Mouse (Mus musculus): ENCODE data around the gene Tm9sf4. TPM values are rescaled to one million over a fixed set of nuclear protein-coding genes. Genes with fewer than 3 reads are reported as not detected.

Gene Tm9sf4
- total RNA-seq (2022): 100 to 1,000 TPM in 3 of 4 experiments, 10 to 100 TPM in 1; 93.5 to 116 (median 103) TPM

DNA sequence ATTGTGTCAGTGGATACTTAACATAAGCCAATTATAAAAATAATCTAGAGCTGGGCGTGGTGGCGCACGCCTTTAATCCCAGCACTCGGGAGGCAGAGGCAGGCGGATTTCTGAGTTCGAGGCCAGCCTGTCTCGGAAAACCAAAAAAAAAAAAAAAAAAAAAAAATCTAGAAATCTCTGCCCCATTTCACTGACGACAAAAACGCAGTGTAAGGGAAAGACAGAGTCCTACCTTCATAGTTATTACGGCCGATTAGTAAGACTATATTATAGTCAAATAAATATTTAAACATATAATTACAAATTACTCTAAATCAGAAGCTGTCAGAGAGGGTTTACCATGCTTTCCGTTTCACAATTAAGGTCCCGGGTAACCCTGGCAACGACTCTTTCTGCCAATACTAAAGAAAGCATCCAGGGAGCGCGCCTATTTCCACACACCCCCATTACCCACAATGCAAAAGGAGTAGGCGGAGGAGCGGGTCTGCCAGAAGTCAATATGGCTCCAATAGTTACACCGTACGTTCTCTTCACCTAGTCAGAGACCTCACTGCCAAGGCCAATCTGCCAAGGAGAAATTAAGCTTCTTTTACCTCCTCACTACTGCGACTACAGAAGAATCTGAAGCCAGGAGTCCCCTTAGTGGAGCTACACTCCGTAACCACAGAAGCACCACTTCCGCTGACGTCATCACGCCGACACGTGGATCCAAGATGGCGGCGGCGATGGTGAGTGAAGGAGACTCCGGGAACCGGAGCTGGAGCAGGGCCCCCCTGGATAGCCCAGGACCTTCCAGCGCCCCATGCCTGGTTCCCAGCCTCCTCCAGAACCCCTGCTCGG lies at the start of gene Tm9sf4:
Tm9sf4 (plus strand) TSS at position 460 of the 840 bp plus-strand sequence.
- DNase-seq (ENCODE audit: low spot score in 2 of 2): peak; percentile 92 to 95

DNA sequence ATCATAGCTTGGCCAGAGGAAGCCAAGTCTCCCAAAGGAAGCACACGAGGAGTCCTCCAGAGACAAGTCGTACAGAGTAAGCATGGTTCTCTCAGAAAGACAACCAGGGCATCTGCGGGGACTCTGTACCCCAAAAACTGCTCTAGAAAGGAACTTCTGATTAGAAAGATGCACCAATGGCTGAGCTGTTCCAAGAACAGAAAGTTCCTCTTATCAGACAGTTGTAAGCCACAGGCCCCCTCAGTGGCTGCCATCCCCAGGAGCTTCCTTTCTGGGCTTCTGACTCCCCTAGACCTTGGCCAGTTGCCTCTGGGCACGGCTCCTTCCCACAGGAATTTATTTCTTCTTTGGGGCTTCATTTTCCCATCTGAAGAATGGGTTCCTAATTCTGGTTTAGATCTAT lies 45.4 kb upstream of the Tm9sf4 start:
- DNase-seq (ENCODE audit: low spot score in 2 of 2): no peak

DNA sequence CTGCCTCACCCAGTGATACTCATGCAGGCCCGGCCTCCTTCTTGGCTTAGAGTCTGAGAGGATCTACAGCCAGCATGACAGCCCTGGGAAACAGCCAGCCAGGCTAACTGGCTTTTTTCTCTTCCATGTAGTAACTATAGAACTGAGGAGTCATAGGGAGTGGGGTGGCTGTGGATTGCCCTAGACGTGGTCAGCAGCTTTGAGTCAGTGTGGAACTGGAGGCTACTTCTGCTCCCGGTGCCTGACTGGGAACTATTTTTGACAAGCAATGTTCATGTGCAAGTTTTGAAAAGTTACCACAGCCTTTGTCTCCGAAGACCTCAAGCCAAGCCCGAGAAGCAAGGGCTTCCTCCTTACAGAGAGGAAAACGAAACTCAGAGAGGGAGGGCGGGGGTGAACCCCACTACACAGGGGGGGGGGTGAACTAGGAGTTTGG lies 44.0 kb upstream of the Tm9sf4 start:
- DNase-seq (ENCODE audit: low spot score in 2 of 2): no peak

DNA sequence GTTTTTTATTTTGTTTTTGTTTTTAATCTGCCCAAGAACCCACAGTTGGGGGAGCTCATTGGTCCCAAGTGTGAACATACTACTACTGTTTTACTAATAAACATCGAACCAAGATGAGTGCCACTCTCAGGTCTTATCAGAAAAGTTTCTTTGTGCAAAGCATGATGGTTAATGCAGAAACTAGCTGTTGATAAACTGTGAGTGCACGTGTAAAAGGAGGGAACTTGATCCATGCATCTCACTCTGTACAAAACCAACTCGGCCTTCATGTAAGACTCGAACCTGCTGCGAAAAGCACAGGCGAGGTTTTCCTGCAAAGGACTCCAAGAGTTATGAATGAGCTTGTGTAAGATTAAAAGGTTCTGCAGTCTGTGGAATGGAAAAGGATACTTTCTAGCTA lies 41.6 kb upstream of the Tm9sf4 start:
- DNase-seq (ENCODE audit: low spot score in 2 of 2): no peak

DNA sequence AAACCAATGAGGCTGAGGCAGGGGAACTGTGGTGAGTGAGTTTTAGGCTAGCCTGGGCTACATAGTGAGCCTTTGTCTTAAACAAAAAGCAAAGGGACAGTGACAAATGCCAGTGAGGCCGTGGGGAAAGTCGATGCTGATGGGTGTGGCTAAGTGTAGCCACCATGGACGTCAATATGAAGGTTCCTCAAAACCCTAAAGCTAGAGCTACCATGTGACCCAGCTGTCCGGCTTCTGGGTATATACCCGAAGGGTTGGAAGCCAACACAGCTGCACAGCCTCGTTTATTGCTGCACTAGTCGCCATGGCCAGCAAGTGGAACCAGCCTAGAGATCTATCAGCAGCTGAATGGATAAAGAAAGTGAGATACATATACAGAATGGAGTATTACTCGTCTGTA lies 41.0 kb upstream of the Tm9sf4 start:
- no peak for DNase-seq (ENCODE audit: low spot score in 2 of 2)

DNA sequence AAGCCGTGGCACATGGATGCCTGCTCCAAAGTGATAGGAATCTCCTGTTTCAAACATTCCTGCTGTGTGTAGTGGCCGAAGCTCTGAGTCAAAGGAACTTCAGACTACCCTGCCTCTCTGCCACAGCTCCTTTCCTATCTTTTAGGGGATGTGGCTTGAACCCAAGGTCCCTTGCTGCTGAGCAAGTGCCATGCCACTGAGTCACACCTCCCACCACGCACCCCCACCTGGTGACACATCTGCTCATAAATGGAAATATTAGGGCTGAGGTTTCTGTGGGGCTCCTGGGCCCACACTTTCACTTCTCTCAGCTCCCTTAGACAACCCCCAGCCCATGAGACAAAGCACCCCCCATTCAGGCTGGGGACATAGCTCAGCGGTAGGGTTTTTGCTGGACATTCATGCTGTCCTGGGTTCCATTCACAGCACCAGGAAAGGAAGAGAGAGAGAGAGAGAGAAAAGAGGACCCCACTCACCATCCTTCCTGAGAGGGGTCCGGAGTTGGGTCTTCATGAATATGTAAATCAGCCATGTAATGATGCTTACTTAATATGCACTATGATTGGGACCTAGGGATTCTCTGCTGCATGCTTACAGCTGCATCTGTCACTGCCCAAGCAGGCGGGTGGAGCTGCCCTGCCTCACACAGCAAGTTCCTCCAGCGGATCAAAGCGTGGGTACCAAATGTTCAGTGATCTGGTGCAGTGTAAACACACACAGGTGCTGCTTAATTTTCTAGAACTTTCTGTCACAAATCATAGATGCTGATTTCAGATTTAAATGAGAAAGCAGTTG lies 39.1 kb upstream of the Tm9sf4 start:
- no peak for DNase-seq (ENCODE audit: low spot score in 2 of 2)

DNA sequence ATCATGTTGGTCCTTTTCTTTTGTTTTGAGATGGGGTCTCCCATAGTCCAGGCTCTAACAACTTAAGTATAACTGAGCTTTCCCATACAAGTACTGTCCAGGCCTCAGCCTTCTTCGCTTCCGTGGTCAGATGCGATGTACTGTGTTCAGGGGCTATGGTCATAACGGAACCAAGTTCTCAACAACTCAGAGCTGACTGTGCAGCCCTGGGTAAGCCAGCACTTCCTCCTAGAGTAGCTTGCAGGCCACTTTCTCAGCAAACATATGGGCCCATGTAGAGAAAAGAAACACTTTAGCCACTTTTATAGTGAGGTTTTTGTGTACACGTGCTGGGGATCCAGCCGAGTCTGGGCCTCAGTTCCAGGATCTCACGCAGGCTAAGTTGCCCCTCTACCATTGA lies 38.4 kb upstream of the Tm9sf4 start:
- no peak for DNase-seq (ENCODE audit: low spot score in 2 of 2)

DNA sequence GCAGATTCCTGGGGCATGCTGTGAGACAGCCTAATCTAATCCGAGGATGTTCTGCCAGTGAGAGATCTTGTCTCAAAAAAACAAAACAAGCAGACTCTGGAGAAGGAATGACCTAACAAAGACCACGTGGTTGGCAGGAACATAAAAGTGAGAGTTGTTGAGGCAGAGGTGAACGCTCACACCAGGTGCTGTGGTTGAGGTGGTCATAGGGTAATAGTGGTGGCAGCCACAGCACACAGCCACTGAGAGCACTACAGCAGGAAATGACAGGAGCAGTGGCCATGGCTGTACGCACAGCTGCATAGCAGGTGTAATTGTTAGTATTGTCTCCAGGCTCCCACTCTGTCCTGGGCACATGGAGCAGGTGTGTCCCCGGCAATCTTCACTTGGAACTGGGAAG lies 35.2 kb upstream of the Tm9sf4 start:
- DNase-seq (ENCODE audit: low spot score in 2 of 2): no peak

DNA sequence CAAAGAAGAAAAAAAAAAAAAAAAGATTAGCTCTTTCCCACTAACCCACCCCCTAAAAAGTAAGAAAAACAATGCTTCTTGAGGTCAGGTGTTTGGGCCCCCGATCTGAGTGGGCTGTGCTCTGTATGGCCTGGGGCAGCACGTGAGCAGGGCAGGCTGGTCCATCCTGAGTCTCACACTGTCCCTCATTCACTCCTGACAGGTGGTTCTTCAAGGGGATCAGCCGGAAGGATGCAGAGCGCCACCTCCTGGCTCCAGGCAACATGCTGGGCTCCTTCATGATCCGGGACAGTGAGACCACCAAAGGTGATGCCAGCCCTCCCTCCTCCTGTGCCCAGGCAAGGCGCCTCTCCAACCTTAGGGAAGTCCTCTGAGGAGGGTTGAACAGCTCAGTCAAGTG lies 30.1 kb upstream of the Tm9sf4 start:
- DNase-seq (ENCODE audit: low spot score in 2 of 2): no peak

DNA sequence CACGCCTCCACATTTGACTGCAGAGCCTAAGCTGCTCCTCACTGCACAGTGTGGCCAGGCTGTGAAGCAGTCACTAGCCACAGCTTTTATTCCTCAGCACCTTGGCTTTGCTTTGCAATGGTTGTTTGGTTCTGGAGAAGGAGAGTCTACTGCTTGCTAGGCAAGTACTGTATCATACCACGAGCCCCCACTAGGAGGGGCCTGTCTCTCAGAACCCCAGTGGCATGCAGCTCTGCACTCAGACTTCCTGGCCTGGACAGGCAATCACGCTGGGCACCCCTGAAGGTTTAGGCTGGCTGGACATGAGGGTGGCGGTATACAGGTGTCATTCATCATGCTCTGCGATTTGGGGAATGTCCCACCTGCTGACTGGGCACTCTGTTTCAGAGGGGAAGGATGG lies 26.9 kb upstream of the Tm9sf4 start:
- no peak for DNase-seq (ENCODE audit: low spot score in 2 of 2)

DNA sequence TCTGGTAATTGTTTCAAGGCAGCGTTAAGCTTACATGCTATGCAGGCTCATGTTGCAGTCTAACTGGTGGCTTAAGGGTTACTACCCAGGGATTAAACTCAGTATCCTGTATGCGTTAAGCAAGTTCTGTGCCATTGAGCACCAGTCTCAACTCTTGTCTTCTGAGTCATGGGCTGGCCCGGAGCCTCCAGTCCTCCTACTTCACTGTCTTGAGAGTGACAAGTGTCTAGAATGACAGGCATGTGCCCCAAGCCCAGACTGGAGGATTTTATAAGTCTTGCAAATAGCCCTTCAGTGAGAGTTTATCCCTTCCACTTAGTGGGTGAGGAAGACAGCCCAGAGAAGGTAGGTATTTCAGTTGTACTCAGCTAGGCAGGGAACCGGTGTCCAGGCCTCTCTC lies 24.9 kb upstream of the Tm9sf4 start:
- DNase-seq (ENCODE audit: low spot score in 2 of 2): no peak

DNA sequence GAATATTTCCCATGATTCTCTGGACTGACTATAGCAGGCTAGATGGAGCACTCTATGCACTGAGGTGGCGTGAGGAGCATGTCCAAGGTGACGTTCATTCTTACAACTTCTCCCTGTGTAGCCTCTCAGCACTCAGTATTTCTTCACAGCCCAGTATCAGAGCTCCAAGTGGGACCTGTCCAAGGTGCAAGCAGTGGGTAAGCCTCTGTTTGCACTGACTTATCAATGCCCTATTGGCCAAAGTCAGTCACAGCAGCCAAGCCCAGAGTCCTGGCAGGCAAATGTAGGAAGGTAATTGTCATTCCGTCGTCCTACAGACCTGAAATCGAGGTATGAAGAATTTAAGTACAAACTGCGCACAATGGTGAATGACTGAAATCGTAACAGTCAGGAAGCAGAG lies 21.9 kb upstream of the Tm9sf4 start:
- DNase-seq (ENCODE audit: low spot score in 2 of 2): no peak

DNA sequence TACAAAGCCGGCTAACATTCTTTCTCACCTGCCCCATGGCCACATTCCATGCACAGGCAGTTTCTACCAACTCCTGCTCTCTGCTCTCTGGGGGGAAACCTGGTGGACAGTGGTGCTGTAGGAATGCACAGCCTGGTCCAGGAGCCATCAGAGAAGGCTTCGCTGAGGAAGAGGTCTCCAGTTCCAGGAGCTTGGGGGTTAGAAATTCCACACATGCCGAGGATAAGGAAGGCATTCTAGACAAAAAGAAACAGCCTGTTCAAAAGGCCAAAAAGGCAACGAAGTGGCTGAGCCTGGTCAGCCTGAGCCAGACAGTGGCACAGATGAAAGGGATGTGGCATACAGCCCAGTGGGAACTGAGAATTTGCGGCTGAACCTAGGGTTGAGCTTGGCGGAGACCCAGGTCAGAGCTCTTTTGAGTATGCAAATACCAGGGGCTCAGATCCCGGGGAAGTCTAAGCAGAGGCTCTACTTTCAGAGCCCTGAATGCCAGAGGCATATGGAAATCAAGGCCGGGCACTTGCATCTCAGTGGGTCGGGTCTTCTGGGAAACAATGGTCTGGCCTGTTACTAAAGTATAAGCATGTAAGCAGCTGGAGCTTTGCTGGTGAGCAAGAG lies 21.0 kb upstream of the Tm9sf4 start:
- peak in 1 of 2 experiments; percentile 21 for DNase-seq (ENCODE audit: low spot score in 2 of 2)

DNA sequence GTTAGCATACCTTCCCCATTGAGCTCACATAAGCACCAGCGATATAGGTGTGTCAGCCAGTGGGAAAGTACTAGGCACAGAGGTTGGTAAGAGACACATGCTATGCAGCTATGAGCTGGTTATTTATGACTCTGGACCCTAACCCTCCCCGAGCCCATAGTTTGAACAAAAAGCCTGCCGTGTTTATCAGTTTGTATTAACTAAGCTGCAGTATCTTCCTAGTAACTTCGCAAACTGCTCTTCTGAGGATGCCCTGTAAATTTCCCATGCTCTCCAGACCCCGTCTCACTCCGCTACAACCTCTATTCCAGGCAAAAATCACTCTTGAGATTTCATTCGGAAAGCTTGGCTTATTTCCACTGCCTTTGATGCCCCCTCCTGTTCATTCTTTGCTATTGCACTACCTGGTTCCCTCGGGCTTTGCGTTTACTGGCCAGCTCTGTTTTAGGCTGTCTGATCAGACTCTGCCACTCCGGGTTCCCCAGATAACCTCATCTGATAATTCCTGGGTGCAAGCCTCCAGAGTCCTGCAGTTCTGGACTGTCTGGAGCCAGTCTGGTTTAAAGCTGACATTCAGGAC lies 18.4 kb upstream of the Tm9sf4 start:
- DNase-seq (ENCODE audit: low spot score in 2 of 2): peak; percentile 22 to 53

DNA sequence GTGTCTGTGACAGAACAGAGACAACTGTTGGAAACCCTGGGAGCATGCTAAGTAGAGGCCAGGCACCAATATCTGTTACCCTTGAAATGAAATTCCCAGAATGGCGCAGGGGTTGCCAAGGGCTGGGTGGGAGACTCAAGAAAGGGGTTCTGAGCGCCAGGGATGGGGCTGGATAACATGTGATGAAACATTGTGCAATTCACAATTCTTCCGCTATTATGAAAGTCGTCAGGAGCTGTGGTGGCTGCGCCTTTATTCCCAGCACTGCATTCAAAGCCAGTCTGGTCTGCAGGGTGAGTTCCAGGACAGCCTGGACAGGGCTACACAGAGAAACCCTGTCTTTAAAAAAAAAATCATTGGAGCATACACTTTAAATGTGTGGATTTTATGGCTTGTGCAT lies 15.8 kb upstream of the Tm9sf4 start:
- no peak for DNase-seq (ENCODE audit: low spot score in 2 of 2)

DNA sequence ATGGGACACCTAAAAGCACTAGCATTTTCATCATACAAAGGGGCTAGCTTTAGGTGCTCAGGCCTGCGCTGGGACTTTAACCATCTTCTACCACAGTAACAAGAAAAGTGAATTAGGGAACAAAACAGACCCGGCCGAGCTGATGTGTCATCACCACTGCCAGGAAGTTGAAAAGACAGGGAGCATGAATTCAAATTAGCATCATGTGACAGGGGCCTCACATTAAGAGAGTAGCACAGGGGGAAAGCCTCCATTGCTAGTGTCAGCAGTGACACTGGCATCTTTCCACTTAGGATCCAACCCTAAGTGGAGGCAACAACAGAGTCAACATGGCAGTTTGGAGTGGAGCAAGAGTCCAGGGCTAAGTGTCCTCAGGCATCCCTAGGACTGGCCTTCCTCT lies 13.9 kb upstream of the Tm9sf4 start:
- no peak for DNase-seq (ENCODE audit: low spot score in 2 of 2)

DNA sequence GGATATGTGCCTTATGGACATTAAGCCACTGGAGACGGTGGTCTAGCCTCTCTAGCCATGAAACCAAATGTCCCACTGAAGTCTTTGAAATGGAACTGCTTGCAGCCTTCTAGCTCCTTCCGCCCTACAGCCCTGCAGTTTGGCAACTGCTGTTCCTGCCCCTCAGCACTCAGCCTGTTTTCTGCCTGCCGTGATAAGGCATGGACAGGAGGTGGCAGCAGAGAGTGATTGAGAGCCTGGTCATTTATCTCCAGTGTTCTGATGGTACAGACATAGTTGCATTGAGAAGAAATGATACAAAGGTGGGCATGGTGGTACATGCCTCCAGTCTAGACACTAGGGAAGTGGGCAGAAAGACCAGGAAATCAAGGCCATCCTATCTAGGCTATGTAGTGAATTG lies 13.4 kb upstream of the Tm9sf4 start:
- peak in 1 of 2 experiments; percentile 67 for DNase-seq (ENCODE audit: low spot score in 2 of 2)

DNA sequence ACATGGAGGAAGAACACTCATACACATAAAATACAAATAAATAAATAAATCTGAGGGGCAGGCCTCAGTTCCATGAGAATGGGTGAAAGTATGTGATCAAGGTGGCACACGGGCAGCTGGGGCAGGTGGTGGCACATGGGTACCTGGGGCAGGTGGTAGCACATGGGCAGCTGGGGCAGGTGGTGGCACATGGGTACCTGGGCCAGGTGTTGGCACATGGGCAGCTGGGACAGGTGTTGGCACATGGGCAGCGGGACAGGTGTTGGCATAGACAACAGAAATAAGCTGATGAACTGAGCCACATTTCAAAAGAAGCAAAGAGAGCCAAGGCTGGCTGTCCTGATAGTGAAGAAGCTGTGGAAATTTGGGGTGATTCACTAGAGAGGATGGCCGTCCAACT lies 11.4 kb upstream of the Tm9sf4 start:
- no peak for DNase-seq (ENCODE audit: low spot score in 2 of 2)

DNA sequence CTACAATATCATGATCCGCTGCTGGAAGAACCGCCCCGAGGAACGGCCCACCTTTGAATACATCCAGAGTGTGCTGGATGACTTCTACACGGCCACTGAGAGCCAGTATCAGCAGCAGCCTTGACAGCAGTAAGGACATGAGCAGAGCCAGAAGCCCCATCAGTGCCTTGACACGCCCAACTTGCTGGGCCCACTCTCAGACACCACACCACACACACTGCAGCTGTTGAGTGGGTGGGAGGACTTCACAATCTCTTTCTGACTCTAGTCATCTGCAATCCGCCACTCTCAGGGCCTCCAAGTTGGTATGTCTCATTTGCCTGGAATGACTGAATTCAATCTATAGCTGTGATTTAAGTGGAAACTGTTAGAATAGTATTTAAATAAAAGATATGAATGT lies 10.1 kb upstream of the Tm9sf4 start:
- no peak for DNase-seq (ENCODE audit: low spot score in 2 of 2)

DNA sequence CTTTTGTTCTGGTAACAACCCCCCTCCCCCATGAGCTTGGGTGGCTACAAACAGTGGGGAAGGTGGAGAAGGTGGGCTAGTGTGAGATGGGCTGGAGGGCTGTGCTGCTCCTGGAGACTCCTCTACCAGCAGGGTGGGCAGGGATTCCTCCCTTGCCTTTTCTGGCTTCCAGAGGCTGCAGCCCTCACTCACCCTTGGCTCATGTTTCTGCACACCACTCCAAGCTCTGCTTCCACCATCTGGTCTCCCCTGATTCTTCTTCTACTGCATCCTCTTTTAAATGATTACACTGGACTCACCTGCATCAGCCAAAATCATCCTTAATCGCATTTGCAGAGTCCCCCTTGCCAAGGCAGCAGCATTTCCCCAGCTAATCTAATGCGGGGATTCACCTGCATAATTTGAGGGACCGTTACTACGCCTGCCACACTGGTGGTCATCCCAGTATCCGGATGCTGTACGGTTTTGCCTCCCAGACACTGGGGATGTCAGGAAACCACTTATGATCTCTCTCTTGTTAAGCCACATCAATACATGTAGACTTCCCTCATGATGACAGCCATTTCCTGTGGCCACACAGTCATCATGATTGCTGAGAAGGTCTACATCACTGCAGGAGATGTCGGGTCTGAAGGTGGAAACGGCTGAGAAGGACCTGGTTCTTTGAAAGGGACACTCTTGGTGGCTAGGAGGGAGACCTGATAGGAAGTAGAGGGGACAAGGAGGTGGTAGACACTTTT lies 9.0 kb upstream of the Tm9sf4 start:
- no peak for DNase-seq (ENCODE audit: low spot score in 2 of 2)

DNA sequence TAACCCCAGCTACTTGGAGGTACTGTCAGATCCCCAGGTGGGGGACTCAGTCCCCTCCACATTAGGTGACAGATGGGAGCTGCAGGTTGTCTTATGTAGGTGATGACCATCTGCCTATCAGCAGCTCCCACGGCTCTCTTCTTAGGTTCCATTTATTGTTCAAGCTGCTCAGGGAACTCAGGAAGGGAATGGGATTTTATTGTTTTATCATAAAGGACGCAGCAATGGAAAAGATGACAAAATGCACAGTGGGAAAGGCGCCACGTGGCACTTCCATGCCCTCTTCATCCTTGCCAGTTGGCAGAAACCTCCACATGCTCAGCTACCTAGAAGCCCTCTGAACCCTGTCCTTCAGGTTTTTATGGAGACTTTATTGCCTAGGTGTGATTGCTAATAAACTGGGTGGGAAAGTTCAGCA lies 8.1 kb upstream of the Tm9sf4 start:
- DNase-seq (ENCODE audit: low spot score in 2 of 2): no peak
